Mouse (Mus musculus): ENCODE measurements around the gene 1700067K01Rik.

1700067K01Rik gene

GRCm38 (mm10) chr8:84048171-84048570, 46.9 kb downstream of the 1700067K01Rik start:
- DNase-seq (ENCODE audit: low spot score in 2 of 2) = no peak

GRCm38 (mm10) chr8:84052746-84053145, 51.4 kb downstream of the 1700067K01Rik start:
- DNase-seq (ENCODE audit: low spot score in 2 of 2) = no peak

- no peak for DNase-seq (ENCODE audit: low spot score in 2 of 2)
These were observed 51.9 kb downstream of the 1700067K01Rik start for GRCm38 (mm10) chr8:84053229-84053628.

Data from frontal cortex, postnatal 25 days (tissue).